25 mouse cellular contexts compared by ENCODE assay signal in the genomic region with DNA sequence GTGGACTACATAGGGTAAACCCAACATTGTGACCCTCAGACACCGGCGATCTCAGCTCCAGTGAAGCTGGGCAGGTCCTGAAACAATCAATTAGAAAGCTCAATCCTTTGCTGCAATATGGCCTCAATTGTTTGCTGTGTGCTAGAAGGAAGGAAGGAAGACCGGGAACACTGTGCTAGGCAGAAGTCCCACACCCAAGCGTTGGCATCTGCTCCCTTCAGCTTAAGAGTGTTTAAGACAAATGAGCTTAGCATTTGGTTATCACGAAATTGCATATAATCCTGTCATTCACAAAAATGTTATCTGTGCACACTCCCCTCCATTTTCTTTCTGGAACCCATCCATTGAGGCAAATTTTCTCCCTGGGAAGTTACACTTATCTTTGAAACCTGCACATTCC.
DNase-seq lines count a peak whose midpoint lies in the region; ATAC-seq and TF ChIP-seq lines count a peak whose summit lies in the region.
"Had no signal": no experiment of that assay in that cellular context is flagged by ENCODE, and none has a peak within 500 bp of the region (broad histone marks: within the 10 kb centered on the region; RNA-seq: fewer than 3 reads in every experiment).

No protein-coding gene starts in this region.

- WGBS in lung, postnatal 0 days, result 57% methylated on average over 5 of the region's 5 CpGs
- WGBS in midbrain, embryonic 11.5 days, result 86% methylated on average over 5 of the region's 5 CpGs
- 83% methylated on average over 5 of the region's 5 CpGs for WGBS in midbrain, embryonic 10.5 days

- TF ChIP-seq CTCF in lung, postnatal 0 days (IDR thresholded peaks at IDR 0.05), result no peak

- H3K4me1 ChIP-seq in lung, postnatal 0 days (ENCODE audit: insufficient read depth, low read depth, low read length), result no peaks in the 10 kb centered on the region
- H3K4me1 ChIP-seq in midbrain, embryonic 11.5 days (ENCODE audit: control insufficient read depth, insufficient read depth, low read length), result no peaks in the 10 kb centered on the region
- peaks cover 4% of the 10 kb centered on the region; the same call in 1 of the 2 replicates for H3K4me1 ChIP-seq in midbrain, embryonic 10.5 days
- H3K4me1 ChIP-seq: heart, embryonic 10.5 days; heart, embryonic 13.5 days had no signal

- no peak overlapping the region for H3K4me3 ChIP-seq in lung, postnatal 0 days (ENCODE audit: low read depth, low read length)
- no peak overlapping the region for H3K4me3 ChIP-seq in midbrain, embryonic 11.5 days (ENCODE audit: low read depth, low read length)
- no peak overlapping the region for H3K4me3 ChIP-seq in midbrain, embryonic 10.5 days
- H3K4me3 ChIP-seq: heart, adult 2 months; heart, embryonic 10.5 days; heart, embryonic 13.5 days had no signal

- H3K9me3 ChIP-seq in lung, postnatal 0 days (ENCODE audit: low read length), result no peaks in the 10 kb centered on the region
- H3K9me3 ChIP-seq in midbrain, embryonic 11.5 days (ENCODE audit: control insufficient read depth, low read length), result no peaks in the 10 kb centered on the region
- no peaks in the 10 kb centered on the region for H3K9me3 ChIP-seq in midbrain, embryonic 10.5 days (replicated peaks)
- H3K9me3 ChIP-seq: heart, embryonic 10.5 days; heart, embryonic 13.5 days had no signal

- DNase-seq in layer of hippocampus, adult 11-12 months (ENCODE audit: low spot score), result peak; percentile 12
- DNase-seq in layer of hippocampus, postnatal 10 days (ENCODE audit: low spot score in 2 of 2), result no peak
- peak; percentile 2 for DNase-seq in lung, postnatal 14 days
- DNase-seq in lung, postnatal 0 days (ENCODE audit: low spot score), result no peak
- DNase-seq in midbrain, embryonic 11.5 days (ENCODE audit: low spot score, missing footprints), result peak; percentile 14
- DNase-seq in midbrain, embryonic 10.5 days (ENCODE audit: low spot score), result no peak
- peak; percentile 56 for DNase-seq in brain, adult 2 months (ENCODE audit: low read depth, low spot score)
- DNase-seq in adrenal gland, postnatal 14 days, result no peak
- DNase-seq: adrenal gland, adult 2 months; adrenal gland, postnatal 25 days; B cell, adult 2 months; cerebellum, adult 18-20 months; cerebellum, adult 9-10 months; cerebellum, postnatal 14 days; gastrocnemius, postnatal 10 days; gastrocnemius, postnatal 36 days; heart, adult 2 months; heart, postnatal 14 days; heart, postnatal 4 days had no signal

- no peaks in the 10 kb centered on the region for H3K27me3 ChIP-seq in lung, postnatal 0 days (replicated peaks; ENCODE audit: insufficient read depth, low read length)
- no peaks in the 10 kb centered on the region for H3K27me3 ChIP-seq in midbrain, embryonic 11.5 days (ENCODE audit: control insufficient read depth, insufficient read depth, low read length)
- H3K27me3 ChIP-seq in midbrain, embryonic 10.5 days (ENCODE audit: low read depth, poor library complexity, severe bottlenecking), result no peaks in the 10 kb centered on the region
- H3K27me3 ChIP-seq: CH12.LX; heart, embryonic 13.5 days had no signal

- H3K9ac ChIP-seq in lung, postnatal 0 days (replicated peaks; ENCODE audit: low read depth), result no peak overlapping the region
- H3K9ac ChIP-seq in midbrain, embryonic 11.5 days (ENCODE audit: low read length), result no peak overlapping the region
- H3K9ac ChIP-seq: heart, embryonic 13.5 days; hindbrain, embryonic 14.5 days had no signal

- no peak overlapping the region for H3K27ac ChIP-seq in lung, postnatal 0 days (ENCODE audit: low read length)
- H3K27ac ChIP-seq in midbrain, embryonic 11.5 days (ENCODE audit: low read depth, low read length), result no peak overlapping the region
- H3K27ac ChIP-seq in midbrain, embryonic 10.5 days (replicated peaks), result no peak overlapping the region
- H3K27ac ChIP-seq: heart, adult 2 months; heart, embryonic 10.5 days; heart, embryonic 13.5 days; hindbrain, embryonic 14.5 days; hindbrain, postnatal 0 days had no signal

- H3K36me3 ChIP-seq in lung, postnatal 0 days (ENCODE audit: insufficient read depth, low read length), result no peaks in the 10 kb centered on the region
- H3K36me3 ChIP-seq in midbrain, embryonic 11.5 days (ENCODE audit: control insufficient read depth, insufficient read depth, low read length), result no peaks in the 10 kb centered on the region
- H3K36me3 ChIP-seq in midbrain, embryonic 10.5 days, result no peaks in the 10 kb centered on the region
- H3K36me3 ChIP-seq: heart, embryonic 10.5 days; heart, embryonic 13.5 days had no signal

- no peak for ATAC-seq in lung, postnatal 0 days
- no peak for ATAC-seq in midbrain, embryonic 11.5 days (ENCODE audit: low FRiP score)
- ATAC-seq: forebrain, embryonic 14.5 days; hindbrain, postnatal 0 days had no signal

- no peak overlapping the region for H3K4me2 ChIP-seq in lung, postnatal 0 days (replicated peaks; ENCODE audit: low read depth, low read length)
- no peak overlapping the region for H3K4me2 ChIP-seq in midbrain, embryonic 11.5 days
- H3K4me2 ChIP-seq: heart, embryonic 13.5 days; hindbrain, embryonic 14.5 days had no signal

- TF ChIP-seq EP300 in lung, postnatal 0 days (IDR thresholded peaks at IDR 0.05), result no peak

Comparison
In these comparisons a context has a peak if more than half of its experiments do, and no peak if none do; other contexts are left out.
1. DNase-seq: peak in layer of hippocampus, adult 11-12 months (single experiment), lung, postnatal 14 days (single experiment), midbrain, embryonic 11.5 days (single experiment) and brain, adult 2 months (single experiment); none in layer of hippocampus, postnatal 10 days (0 of 2), lung, postnatal 0 days (single experiment), midbrain, embryonic 10.5 days (single experiment) and adrenal gland, postnatal 14 days (single experiment).